Mouse (Mus musculus) forebrain, embryonic 13.5 days (tissue): ENCODE measurements around the gene Gnaq. TPM values are rescaled to one million over a fixed set of nuclear protein-coding genes. Genes with fewer than 3 reads are reported as not detected.
"Not testable (repeated sequence)": the region's sequence is repeated elsewhere in the genome, so short reads cannot be mapped to it uniquely, and the experiment has no call there.

Experiments used
- ATAC-seq: fragments of 200-750 bp; cut with Nextera tagmentation; 2 replicates; pipeline ENCODE4 v1.8.0; 2017
- H3K27ac ChIP-seq: fragments of 300-500 bp; sonication (generic); 2 replicates; pipeline ENCODE4 v1.5.1; 2015; ENCODE audit warnings: inconsistent platforms, mild to moderate bottlenecking, moderate library complexity
- H3K27me3 ChIP-seq: fragments of 300-500 bp; sonication (generic); 2 replicates; pipeline ENCODE4 v1.6.1; 2015; ENCODE audit warnings: mild to moderate bottlenecking, inconsistent platforms
- H3K36me3 ChIP-seq: fragments of 300-500 bp; sonication (generic); 2 replicates; pipeline ENCODE4 v1.6.1; 2015; ENCODE audit warnings: mild to moderate bottlenecking, inconsistent platforms; ENCODE audit not compliant: poor library complexity, severe bottlenecking
- H3K4me1 ChIP-seq: fragments of 300-500 bp; sonication (generic); 2 replicates; pipeline ENCODE4 v1.6.1; 2015; ENCODE audit warnings: inconsistent platforms
- H3K4me2 ChIP-seq: fragments of 300-500 bp; sonication (generic); 2 replicates; pipeline ENCODE4 v1.6.1; 2015; ENCODE audit warnings: inconsistent platforms, mild to moderate bottlenecking, moderate library complexity
- H3K4me3 ChIP-seq: fragments of 300-500 bp; sonication (generic); 2 replicates; pipeline ENCODE4 v1.5.1; 2015; ENCODE audit warnings: mild to moderate bottlenecking, inconsistent platforms
- H3K9ac ChIP-seq: fragments of 300-500 bp; sonication (generic); 2 replicates; pipeline ENCODE4 v1.6.1; 2015; ENCODE audit warnings: mild to moderate bottlenecking, inconsistent platforms
- H3K9me3 ChIP-seq: fragments of 300-500 bp; sonication (generic); replicated peaks from 2 replicates; pipeline ENCODE4 v1.6.1; 2016; ENCODE audit warnings: inconsistent platforms
- WGBS: fragments of 180-500 bp; shearing (Covaris S2); methylation state at CpG from one replicate; pipeline ENCODE4 v1.1.7; 2015; 5-methylcytosine and 5-hydroxymethylcytosine counted together
- polyA plus RNA-seq: library from polyadenylated mRNA; unstranded; fragments of >200 nt; fragmentation: Nextera tagmentation; extraction: Ambion mirVana; gene quantifications from 2 replicates; pipeline ENCODE4 v1.2.1, GENCODE M21; 2015

Gene Gnaq
- polyA plus RNA-seq, 1 experiment from 2014 or later = 55.5 TPM

DNA sequence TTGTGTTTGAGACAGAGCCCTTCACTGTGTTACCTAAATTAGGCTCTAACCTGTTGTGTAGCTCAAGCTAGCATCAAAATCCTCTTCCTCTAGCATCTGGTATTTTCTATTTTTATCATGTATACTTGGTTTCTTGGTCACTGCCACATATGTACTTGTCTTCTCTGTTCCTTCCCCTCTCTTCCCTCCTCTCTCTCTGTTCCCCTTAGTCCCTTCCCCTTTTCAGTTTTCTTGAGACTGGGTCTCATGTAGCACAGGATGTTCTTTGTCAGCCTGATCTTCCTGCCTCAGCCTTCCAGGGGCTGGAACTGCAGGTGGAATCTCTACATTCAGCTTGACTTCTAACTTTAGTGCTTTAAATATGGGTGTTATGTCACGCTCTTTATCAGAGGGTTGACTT, 16.5 kb downstream of the Gnaq start:
- no peaks in the 10 kb centered on the region for H3K36me3 ChIP-seq
- H3K27ac ChIP-seq = no peak overlapping the region
- 94% methylated on average over 1 of the region's 1 CpGs for WGBS
- no peak overlapping the region for H3K4me2 ChIP-seq
- H3K27me3 ChIP-seq = no peaks in the 10 kb centered on the region
- H3K9me3 ChIP-seq = no peaks in the 10 kb centered on the region
- no peak overlapping the region for H3K9ac ChIP-seq
- H3K4me3 ChIP-seq = no peak overlapping the region
- no peak for ATAC-seq
- 0 out of 2 replicates have a peak, but pooled peaks cover 7% of the 10 kb centered on the region for H3K4me1 ChIP-seq

DNA sequence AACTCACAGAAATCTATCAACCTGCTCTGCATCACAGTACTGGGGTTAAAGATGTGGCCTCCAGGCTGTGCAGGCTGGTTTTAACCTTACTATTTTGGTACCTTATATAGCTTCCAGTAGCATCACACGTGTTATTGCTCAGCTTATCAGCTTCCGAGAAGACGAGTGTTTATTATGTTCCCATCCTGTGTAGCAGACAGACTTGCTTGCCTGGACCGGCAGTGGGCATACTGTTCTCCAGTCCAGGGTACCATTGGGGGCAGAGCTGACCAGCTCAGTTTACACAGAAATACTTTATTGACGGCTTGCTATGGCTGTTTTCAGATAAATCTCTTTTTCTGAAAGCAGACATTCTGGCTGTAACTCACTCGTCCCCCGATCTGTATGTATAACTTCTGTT, 17.7 kb downstream of the Gnaq start:
- Histone ChIP-seq H3K4me1 (0 out of 2 replicates have a peak, but pooled peaks cover 7% of the 10 kb centered on the region), H3K36me3 (no peaks in the 10 kb centered on the region), H3K27ac (no peak overlapping the region), H3K4me2 (no peak overlapping the region), H3K9ac (no peak overlapping the region), H3K27me3 (no peaks in the 10 kb centered on the region), H3K9me3 (no peaks in the 10 kb centered on the region), H3K4me3 (no peak overlapping the region)
- no peak for ATAC-seq
- WGBS = 93% methylated on average over 7 of the region's 7 CpGs

DNA sequence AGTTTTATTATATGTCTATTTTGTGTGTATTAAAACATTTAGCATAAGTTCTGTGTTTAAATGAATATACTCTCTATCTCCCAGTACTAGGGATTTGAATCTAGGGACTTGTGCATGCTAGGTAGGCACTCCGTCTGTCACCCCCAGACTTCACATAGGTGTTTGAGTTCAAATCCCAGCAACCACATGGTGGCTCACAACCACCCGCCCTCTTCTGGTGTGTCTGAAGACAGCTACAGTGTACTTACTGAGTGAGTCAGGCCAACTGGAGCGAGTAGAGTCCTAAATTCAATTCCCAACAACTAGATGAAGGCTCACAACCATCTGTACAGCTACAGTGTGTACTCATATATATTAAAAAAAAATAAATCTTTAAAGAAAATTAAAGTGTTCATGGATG, 21.2 kb downstream of the Gnaq start:
- Histone ChIP-seq H3K27ac (no peak overlapping the region), H3K9ac (no peak overlapping the region), H3K27me3 (no peaks in the 10 kb centered on the region), H3K36me3 (no peaks in the 10 kb centered on the region), H3K4me1 (peaks cover 10% of the 10 kb centered on the region; the same call in 1 of the 2 replicates), H3K4me3 (no peak overlapping the region), H3K9me3 (no peaks in the 10 kb centered on the region), H3K4me2 (no peak overlapping the region)
- no peak for ATAC-seq
- 94% methylated on average over 3 of the region's 3 CpGs for WGBS

GRCm38 (mm10) chr19:16154480-16154879, 21.8 kb downstream of the Gnaq start:
- no peak overlapping the region for H3K27ac ChIP-seq
- H3K4me3 ChIP-seq = no peak overlapping the region
- no peaks in the 10 kb centered on the region for H3K27me3 ChIP-seq
- H3K4me1 ChIP-seq = peaks cover 13% of the 10 kb centered on the region; the same call in 1 of the 2 replicates
- ATAC-seq = no peak
- H3K9me3 ChIP-seq = no peaks in the 10 kb centered on the region
- no peak overlapping the region for H3K4me2 ChIP-seq
- H3K36me3 ChIP-seq = no peaks in the 10 kb centered on the region
- no peak overlapping the region for H3K9ac ChIP-seq

- Histone ChIP-seq H3K4me2 (no peak overlapping the region), H3K27me3 (no peaks in the 10 kb centered on the region), H3K27ac (no peak overlapping the region), H3K9ac (no peak overlapping the region), H3K4me1 (peaks cover 18% of the 10 kb centered on the region; the same call in 1 of the 2 replicates), H3K36me3 (no peaks in the 10 kb centered on the region), H3K4me3 (no peak overlapping the region), H3K9me3 (no peaks in the 10 kb centered on the region)
- WGBS = 96% methylated on average over 7 of the region's 7 CpGs
- no peak for ATAC-seq
Observed at GRCm38 (mm10) chr19:16157120-16157519, 24.5 kb downstream of the Gnaq start.

DNA sequence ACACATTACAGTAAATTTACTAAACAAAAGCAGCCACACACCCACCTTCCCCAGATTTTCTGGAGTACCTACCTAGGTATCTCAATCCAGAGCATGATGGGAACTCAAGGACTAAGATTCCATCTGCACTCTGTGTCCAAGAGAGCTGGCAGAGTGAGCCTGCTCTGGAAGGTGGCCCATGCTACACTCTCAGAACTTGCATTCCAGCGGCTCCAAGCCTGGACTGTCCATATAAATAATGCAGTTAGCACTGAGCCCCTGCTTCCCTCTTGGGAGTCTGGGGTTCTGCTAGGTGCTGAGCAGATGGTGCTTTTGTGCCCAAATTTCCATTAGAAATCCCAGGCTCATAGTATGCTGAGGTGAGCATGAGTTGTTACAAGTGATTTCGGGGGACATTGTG, 28.1 kb downstream of the Gnaq start:
- Histone ChIP-seq H3K4me3 (no peak overlapping the region), H3K9ac (no peak overlapping the region), H3K9me3 (no peaks in the 10 kb centered on the region), H3K27ac (no peak overlapping the region), H3K4me2 (no peak overlapping the region), H3K27me3 (no peaks in the 10 kb centered on the region), H3K36me3 (no peaks in the 10 kb centered on the region), H3K4me1 (peaks cover 21% of the 10 kb centered on the region; the same call in 1 of the 2 replicates)
- ATAC-seq = peak; percentile 60; the same call in 1 of the 2 replicates
- WGBS = 92% methylated on average over 2 of the region's 2 CpGs

DNA sequence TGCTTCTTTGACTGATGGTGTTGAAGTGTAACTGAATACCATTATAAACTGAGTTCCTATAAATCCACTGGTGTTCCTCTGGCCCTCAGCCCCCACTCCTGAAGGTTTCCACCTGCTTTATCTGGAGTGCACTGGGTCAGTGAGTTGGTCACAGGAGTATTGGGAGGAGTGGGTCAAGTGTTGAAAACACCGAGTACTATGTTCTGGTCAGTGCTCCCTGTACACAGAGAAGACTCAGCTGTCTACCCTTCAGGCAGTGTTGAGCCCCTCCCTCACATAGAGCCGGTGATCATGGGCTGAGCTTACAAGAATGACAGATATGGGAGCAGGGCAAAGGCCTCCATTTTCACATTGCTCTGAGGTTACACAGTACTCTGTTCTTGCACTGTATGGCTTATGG, 28.6 kb downstream of the Gnaq start:
- H3K9me3 ChIP-seq = no peaks in the 10 kb centered on the region
- H3K27me3 ChIP-seq = no peaks in the 10 kb centered on the region
- no peak overlapping the region for H3K4me3 ChIP-seq
- H3K4me2 ChIP-seq = no peak overlapping the region
- H3K27ac ChIP-seq = no peak overlapping the region
- no peak overlapping the region for H3K9ac ChIP-seq
- WGBS = 88% methylated on average over 2 of the region's 2 CpGs
- ATAC-seq = peak; percentile 39
- H3K36me3 ChIP-seq = no peaks in the 10 kb centered on the region
- peaks cover 23% of the 10 kb centered on the region; the same call in 1 of the 2 replicates for H3K4me1 ChIP-seq

DNA sequence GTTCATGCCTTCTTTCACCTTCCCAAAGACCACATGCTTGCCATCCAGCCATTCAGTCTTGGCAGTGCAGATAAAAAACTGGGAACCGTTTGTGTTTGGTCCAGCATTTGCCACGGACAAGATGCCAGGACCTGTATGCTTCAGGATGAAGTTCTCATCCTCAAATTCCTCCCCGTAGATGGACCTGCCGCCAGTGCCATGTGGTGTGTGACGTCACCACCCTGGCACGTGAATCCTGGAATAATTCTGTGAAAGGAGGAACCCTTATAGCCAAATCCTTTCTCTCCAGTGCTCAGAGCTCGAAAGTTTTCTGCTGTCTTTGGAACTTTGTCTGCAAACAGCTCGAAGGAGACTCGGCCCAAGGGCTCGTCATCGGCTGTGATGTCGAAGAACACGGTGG, 31.8 kb downstream of the Gnaq start:
- not testable (repeated sequence) for ATAC-seq

DNA sequence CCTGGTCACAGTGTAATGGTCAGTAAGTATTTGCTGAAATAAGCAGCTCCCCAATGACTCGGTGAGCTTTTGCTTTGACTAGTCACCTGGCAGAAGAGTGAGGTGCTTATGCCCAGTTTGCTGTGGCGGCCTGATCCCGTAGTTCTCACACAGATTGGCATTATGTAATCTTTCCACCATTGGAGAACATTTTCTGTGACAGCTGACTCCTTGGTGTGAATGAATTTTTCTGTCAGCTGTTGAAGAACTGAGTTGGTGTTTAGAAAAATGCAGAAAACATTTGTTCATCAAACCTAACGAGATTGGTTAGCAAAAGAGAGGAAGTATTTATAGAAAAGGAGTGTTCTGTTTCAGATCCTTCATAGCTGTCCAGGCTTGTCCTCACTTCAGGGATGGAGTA, 34.6 kb downstream of the Gnaq start:
- Histone ChIP-seq H3K9me3 (no peaks in the 10 kb centered on the region), H3K4me2 (no peak overlapping the region), H3K9ac (no peak overlapping the region), H3K27ac (0 out of 2 replicates have a peak overlapping the region, but pooled peaks have one; percentile 12), H3K36me3 (no peaks in the 10 kb centered on the region), H3K4me1 (peaks cover 32% of the 10 kb centered on the region), H3K27me3 (no peaks in the 10 kb centered on the region), H3K4me3 (no peak overlapping the region)
- 56% methylated on average over 4 of the region's 4 CpGs for WGBS
- ATAC-seq = no peak

More for the DNA sequence above, 31.8 kb downstream of the Gnaq start:
- not testable (repeated sequence) for H3K4me2 ChIP-seq, H3K9ac ChIP-seq, H3K27me3 ChIP-seq, H3K9me3 ChIP-seq, H3K4me3 ChIP-seq, H3K36me3 ChIP-seq, H3K27ac ChIP-seq
- WGBS = 94% methylated on average over 13 of the region's 13 CpGs
- H3K4me1 ChIP-seq = peaks cover 44% of the 10 kb centered on the region

DNA sequence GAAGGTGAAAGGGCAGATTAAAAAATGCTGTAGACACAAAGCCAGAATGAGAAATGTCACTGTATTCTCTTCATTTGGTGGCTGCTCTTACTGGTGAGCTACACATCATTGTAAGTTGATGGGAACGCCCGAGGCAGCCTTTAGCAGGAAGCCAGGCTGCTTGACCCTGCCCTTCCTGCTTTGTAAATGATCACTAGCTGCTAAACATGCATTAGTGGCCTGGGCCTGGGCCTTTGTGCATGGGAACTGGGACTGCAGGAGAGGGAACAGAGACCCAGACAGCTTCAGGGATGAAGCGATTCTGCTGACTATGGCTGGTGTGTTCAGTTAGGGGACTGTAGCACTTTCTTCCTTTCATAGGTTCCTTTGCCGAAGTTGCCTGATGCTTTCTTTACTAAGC, 35.6 kb downstream of the Gnaq start:
- WGBS = 34% methylated on average over 4 of the region's 4 CpGs
- peaks cover 36% of the 10 kb centered on the region for H3K4me1 ChIP-seq
- no peaks in the 10 kb centered on the region for H3K27me3 ChIP-seq
- ATAC-seq = 0 out of 2 replicates have a peak, but pooled peaks have one; percentile 27
- no peak overlapping the region for H3K4me2 ChIP-seq
- H3K4me3 ChIP-seq = no peak overlapping the region
- no peak overlapping the region for H3K9ac ChIP-seq
- H3K36me3 ChIP-seq = no peaks in the 10 kb centered on the region
- H3K27ac ChIP-seq = peak overlapping the region; percentile 63
- no peaks in the 10 kb centered on the region for H3K9me3 ChIP-seq

GRCm38 (mm10) chr19:16168653-16169198, 36.1 kb downstream of the Gnaq start:
- 43% methylated on average over 4 of the region's 4 CpGs for WGBS
- Histone ChIP-seq H3K9me3 (no peaks in the 10 kb centered on the region), H3K36me3 (no peaks in the 10 kb centered on the region), H3K27ac (peak overlapping the region; percentile 63), H3K4me3 (no peak overlapping the region), H3K27me3 (no peaks in the 10 kb centered on the region), H3K4me2 (no peak overlapping the region), H3K4me1 (peaks cover 41% of the 10 kb centered on the region), H3K9ac (0 out of 2 replicates have a peak overlapping the region, but pooled peaks have one; percentile 30)
- ATAC-seq = no peak

GRCm38 (mm10) chr19:16170724-16171123, 38.1 kb downstream of the Gnaq start:
- WGBS = 88% methylated on average over 3 of the region's 3 CpGs
- no peak overlapping the region for H3K4me2 ChIP-seq
- H3K36me3 ChIP-seq = no peaks in the 10 kb centered on the region
- peaks cover 39% of the 10 kb centered on the region for H3K4me1 ChIP-seq
- H3K27me3 ChIP-seq = no peaks in the 10 kb centered on the region
- no peaks in the 10 kb centered on the region for H3K9me3 ChIP-seq
- no peak overlapping the region for H3K4me3 ChIP-seq
- H3K27ac ChIP-seq = no peak overlapping the region
- no peak for ATAC-seq
- no peak overlapping the region for H3K9ac ChIP-seq

GRCm38 (mm10) chr19:16173721-16174120, 41.1 kb downstream of the Gnaq start:
- Histone ChIP-seq H3K27me3 (no peaks in the 10 kb centered on the region), H3K4me3 (no peak overlapping the region), H3K27ac (no peak overlapping the region), H3K4me2 (no peak overlapping the region), H3K9ac (no peak overlapping the region), H3K9me3 (no peaks in the 10 kb centered on the region), H3K4me1 (peaks cover 35% of the 10 kb centered on the region), H3K36me3 (no peaks in the 10 kb centered on the region)
- 36% methylated on average over 9 of the region's 9 CpGs for WGBS
- no peak for ATAC-seq
